Mouse (Mus musculus) testis, postnatal 10 days (tissue): Measurements from ENCODE around the gene Atg2a.
"Not testable (repeated sequence)": the region's sequence is repeated elsewhere in the genome, so short reads cannot be mapped to it uniquely, and the experiment has no call there.

Source experiments
- DNase-seq: peaks from one replicate; pipeline ENCODE4 v3.0.0; 2021; ENCODE audit warnings: low spot score

The Atg2a gene

GRCm38 (mm10) chr19:6296551-6297210, 55.2 kb downstream of the Atg2a start:
- no peak for DNase-seq

DNA sequence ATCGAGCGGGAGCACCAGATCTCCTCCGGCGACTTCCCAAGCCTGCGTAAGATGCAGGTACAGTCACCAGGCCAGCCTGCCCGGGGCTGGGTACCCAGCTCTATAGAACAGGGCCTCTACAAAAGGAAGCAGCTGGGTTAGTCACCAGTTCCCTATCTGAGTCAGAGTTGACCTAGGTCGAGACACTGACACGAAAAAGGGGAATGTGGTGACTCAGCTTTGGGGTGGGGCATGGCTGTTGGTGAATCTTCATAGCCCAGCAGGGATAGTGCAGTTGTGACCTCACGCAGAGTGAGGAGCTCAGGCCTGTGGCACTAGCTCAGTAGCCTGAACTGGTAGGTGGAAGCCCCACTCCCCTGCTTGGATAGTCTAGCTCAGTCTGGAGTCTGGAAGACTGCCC, 56.2 kb downstream of the Atg2a start:
- no peak for DNase-seq

GRCm38 (mm10) chr19:6299003-6299402, 57.5 kb downstream of the Atg2a start:
- DNase-seq: no peak

DNA sequence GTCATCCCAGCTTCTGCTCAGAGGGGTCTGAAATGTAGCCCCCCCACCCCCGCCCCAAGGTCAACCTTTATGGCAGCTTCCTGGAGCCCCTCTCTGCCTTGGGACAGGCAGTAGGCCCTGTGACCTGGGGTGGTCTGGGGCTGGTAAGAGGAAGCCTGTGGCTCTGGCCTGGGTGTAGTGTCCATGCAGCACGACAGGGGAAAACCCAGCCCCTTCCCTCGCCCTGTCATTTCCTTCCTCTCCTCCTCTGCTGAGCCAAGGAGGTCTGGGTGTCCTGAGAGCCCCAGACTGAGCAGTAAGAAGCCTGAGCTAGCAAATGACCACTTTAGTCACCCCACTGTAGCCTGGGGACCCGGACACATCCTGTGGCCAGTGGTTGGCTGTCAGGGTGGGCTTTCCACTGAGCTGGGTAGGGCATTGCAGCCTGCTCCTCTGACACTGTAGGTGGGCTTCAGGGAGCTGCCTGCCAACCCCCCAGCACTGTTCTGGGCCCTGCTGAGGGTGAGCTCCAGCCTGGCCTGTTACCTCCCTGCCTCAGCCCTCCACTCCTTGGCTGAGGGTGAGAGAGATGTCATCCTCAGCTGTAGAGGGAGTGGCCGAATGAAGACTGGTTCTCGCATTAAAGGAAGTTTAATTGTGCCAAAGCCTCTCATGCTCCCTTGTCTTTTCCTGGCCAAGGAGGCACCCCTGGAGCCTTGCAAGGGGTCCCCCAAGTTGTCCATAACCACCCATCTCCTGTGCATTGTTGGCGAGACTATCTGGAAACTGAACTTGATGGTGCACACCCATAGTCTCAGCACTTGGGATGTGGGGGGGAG, 58.2 kb downstream of the Atg2a start:
- no peak for DNase-seq

- DNase-seq: no peak
Measured at GRCm38 (mm10) chr19:6300402-6300841, 59.0 kb downstream of the Atg2a start.

GRCm38 (mm10) chr19:6302114-6302513, 60.6 kb downstream of the Atg2a start:
- no peak for DNase-seq

DNA sequence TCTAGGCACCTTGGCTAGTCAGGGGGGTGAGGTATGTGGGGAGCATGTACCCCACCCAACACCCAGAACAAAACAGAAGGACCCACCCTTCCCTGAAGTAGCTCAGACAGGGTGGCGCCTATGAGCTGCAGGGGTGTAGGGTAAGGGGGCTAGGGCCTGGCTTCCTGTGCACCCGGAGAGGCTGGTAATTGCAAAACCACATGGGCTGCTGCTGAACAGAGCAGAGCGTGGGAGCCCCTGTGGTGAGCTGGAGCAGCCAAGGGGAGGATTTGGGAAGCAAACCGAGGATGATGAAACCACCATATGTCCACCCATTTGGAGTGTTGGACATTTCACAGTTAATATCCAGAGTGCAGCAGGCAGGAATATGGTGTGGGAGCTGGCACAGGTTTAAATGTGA, 61.1 kb downstream of the Atg2a start:
- DNase-seq: no peak

- no peak for DNase-seq
Measured at GRCm38 (mm10) chr19:6303831-6304230, 62.4 kb downstream of the Atg2a start.

- peak; percentile 96 for DNase-seq
Measured at GRCm38 (mm10) chr19:6304787-6305516, 63.5 kb downstream of the Atg2a start.

DNA sequence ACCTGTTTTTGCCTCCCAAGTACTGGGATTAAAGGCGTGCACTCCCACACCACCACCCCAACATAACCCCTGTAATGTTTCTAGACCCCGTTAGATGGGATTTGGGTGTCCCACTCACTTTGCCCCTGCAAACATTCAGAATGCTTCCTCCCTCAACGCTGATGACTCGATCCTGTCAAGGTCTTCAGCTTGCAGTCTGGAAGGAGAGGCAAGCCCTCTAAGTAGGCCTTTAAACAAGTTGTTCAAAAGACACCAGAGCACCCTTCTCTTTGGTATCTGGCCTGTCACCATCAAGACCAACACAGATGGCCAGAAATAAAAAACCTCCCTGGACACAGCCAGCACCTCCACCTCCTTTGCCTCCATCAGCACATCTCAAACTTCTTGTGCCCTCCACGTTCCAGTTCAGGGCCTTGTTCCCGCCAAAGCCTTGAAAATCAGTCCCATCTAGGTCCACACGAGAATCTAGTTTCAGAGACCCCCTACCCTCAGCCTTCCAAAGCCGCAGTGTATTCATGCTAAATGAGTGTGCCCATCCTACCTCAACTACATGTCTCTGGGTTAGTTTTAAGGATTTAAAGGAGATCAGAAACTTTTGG, 64.1 kb downstream of the Atg2a start:
- no peak for DNase-seq

- peak; percentile 92 for DNase-seq
Measured at GRCm38 (mm10) chr19:6306137-6306551, 64.7 kb downstream of the Atg2a start, which contains the start of gene Cdc42bpg. Gene Cdc42bpg (plus strand): TSS chr19:6306456.

DNA sequence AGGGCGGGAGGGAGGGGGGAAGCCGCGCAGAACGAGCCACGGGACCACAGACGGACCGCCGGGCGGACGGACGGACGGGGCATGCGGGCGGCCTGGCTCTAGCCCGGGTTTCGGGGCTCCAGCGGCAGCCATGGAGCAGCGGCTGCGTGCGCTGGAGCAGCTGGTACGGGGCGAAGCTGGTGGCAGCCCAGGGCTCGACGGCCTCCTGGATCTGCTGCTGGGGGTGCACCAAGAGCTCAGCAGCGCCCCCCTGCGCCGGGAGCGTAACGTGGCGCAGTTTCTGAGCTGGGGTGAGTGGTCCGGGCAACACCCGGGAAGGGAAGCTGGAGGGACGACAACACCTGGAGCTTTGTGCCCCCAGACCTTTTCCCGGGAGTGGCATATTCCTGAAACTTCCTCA, 65.1 kb downstream of the Atg2a start:
- peak; percentile 93 for DNase-seq

- DNase-seq: no peak
Measured at GRCm38 (mm10) chr19:6307733-6308531, 66.5 kb downstream of the Atg2a start.

GRCm38 (mm10) chr19:6310181-6310580, 68.7 kb downstream of the Atg2a start:
- no peak for DNase-seq

DNA sequence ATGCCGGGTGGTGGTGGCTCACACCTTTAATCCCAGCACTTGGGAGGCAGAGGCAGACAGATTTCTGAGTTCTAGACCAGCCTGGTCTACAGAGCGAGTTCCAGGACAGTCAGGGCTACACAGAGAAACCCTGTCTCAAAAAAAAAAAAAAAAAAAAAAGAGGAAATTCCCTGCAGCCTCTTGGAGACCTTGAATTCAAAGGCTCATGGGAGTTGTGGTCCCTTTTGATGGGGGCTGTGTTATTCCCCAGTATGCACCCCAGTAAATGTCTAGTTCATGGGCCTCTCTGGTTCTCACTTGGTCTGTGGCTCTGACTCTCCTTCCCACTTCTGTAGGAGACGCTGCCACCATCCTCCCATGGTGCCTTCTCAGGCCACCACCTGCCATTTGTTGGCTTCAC, 70.3 kb downstream of the Atg2a start:
- DNase-seq: not testable (repeated sequence)
